Mouse (Mus musculus) lung, postnatal 10 days (tissue): ENCODE results near the gene Spg11.
"Not testable (repeated sequence)": the region's sequence is repeated elsewhere in the genome, so short reads cannot be mapped to it uniquely, and the experiment has no call there.

ENCODE experiments used
- DNase-seq: peaks from one replicate; pipeline ENCODE4 v3.0.0; 2021

Gene Spg11

DNA sequence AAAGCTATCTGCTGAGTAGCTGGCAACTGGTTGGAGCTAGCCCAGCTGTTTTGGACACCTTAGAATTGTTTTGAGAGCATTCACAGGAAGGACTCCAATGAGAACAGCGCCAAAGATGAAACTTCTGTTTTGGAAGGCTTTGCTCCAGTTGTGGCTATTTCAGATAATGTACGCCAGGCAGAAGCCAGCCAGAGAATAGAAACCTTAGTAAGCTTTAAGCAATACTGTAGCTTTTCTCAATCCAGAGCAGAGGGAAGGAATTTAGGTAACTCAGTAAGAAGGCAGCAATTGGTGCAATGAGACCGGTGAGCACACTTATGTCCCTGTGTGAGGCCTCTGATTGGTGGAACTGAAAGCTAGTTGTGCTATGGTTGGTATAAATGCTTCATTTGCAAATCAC lies 24.9 kb upstream of the Spg11 start:
- DNase-seq: no peak

DNA sequence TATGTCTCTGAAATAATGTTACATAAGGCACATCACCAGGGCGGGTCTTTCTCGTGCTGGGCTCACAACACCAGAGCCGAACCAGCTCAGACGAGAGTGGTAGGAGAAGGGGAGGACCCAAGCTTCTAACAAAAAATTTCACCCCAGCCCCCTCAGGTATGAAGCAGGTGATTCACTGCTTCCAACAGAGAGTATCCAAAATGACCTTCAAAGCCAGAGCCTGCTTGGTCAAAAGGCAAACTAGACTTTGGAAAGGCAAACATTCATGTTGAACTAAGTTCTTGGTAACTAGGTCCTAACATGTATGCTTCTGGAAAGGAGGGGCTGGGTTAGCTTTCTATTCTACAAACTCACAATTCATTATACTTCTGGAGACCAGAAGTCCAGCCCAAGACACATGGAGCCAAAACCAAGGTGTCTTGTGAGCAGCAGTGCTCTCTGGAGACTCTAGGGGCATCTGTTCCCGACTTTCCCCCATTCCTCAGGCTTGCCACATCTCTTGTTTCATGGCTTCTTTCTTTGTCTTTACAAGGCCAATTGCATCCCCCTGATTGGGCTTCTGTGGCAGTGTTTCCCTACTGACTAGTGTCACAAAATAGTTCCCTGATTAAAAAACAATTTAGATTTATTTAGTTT lies 23.3 kb upstream of the Spg11 start:
- DNase-seq: no peak

DNA sequence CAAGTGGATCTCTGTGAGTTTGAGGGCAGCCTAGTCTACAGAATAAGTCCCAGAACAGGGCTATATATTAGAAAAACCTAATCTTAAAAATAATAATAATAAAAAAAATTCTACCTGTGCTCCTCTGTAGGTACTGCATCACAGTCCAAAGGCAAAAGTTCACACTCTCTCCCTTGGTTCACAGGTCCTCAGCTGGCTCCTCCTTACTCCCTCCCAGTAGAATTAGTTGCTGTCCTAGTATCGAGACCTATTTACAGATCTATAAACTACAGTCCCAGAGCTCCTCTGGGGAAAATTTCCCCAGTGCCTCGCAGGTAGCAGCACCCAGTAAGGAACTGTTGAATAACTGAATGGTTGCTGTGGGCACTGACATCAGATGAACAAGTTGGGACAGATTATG lies 22.6 kb upstream of the Spg11 start:
- DNase-seq: no peak

DNA sequence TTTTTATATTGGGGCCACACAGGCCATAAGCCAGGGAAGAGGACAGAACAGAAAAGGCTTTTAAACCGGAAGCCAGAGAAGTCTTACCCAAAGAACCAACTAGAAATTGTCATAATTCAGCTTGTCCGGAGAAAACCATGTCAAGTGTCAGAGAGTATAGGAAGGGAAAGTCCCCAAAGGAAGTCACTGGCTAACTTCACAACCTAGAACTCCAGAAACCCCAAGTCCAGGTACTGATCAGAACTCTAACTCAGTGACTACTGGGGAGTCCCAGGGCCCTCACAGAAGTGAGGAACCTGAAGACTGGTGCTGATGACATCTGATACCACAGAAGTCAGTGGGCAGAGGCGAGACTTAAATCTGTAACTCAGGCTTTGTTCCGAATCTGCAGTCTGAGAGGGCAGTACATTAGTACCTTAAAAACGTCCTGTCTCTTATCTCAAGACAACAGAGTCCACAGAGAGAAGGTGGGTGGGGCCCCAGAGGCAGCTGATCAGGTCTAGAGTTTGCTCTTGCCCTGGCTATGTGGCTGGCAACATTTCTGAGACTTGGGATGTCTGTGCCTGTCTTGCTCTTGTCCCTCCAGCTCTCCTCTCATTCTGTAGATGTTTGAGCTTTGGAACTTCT lies 19.8 kb upstream of the Spg11 start:
- DNase-seq: no peak

DNA sequence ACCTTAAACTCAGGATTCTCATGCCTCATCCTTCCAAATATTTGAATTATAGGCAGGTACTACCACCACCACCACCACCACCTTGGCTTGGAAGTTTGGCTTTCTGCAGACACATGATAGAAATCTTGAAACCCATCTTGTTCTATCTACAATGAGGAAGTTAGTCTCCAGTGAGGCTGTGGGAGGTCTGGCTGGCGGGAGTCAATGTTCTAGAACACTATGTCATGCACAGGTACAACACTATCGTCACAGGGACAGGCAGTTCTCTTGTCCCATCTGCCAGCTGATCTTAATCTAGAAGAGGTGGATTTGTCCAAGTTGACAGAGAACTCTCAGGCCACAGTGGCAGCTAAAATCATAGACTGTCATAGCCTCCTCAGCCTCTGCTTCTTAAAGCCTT lies 14.4 kb upstream of the Spg11 start:
- DNase-seq: no peak

GRCm38 (mm10) chr2:122132078-122132477 lies 13.9 kb upstream of the Spg11 start:
- DNase-seq: no peak

- DNase-seq: no peak
Measured at GRCm38 (mm10) chr2:122127635-122128034, 9.4 kb upstream of the Spg11 start.

DNA sequence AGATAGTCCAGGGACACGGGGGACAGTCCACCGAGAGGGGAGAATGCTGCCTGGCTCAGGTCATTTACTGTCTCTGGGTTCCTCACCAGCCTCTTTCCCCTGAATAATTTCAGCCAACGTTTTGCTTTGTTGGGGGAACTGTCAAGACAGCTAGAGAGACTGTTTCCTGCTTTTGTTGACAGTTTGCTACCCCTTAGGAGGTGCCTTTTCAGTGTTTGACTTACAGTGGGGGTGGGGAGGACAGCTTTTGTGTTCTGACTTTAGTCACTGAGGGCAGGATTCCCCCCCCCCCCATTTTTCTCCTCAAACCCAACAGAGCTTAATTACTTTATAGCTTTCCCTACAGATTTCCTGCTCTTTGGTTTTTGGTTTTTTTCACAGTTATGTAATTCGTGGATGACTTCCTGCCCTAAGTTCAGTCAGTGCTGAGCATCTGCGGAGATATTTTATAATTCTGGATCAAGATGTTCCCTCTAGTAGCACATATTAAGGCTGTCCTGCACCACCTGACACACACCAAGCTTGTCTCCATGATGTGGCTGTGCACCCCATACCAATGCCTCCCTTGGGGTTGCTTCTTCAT lies 8.7 kb upstream of the Spg11 start:
- DNase-seq: no peak

DNA sequence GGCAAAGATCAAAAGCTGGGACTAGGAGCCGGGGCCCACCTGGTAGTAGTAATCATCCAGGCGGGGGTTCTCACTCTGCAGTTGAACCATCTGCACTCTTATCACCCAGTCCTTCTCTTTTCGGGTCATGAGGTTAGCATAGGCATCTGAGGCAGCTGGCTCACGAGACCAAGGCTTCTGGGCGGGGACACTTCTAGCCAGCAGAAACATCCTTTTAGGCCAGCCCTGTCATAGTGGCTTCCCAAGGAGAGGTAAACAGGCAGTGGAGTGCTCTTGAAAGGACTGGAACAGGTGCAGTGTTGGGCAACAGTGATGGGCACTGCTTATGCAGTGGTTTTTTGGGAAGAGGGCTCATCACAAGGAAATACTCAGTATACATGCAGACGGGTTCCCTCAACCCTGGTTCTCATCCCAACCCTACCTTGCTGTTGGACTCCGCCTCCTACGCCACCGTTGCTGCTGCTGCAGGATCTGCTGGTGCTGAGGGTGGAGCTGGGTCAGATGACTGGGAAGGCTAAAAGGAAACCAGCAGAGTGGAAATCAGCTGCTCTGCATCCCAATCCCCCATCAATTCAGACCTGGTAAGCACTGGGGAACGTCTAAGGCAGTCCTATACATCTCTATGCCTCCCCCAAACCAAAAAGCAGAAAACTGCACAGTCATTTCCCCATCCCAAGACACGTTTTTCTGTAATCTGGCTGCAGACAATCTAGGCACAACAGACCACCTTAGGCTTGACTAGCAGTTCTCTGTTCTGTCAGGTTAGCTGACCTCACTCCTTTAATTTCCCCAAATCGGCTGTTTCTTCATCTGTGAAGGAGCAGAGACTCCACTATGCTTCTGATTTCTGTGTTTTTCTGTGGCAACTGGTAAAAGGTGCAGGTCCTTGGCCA lies 7.7 kb upstream of the Spg11 start:
- no peak for DNase-seq

DNA sequence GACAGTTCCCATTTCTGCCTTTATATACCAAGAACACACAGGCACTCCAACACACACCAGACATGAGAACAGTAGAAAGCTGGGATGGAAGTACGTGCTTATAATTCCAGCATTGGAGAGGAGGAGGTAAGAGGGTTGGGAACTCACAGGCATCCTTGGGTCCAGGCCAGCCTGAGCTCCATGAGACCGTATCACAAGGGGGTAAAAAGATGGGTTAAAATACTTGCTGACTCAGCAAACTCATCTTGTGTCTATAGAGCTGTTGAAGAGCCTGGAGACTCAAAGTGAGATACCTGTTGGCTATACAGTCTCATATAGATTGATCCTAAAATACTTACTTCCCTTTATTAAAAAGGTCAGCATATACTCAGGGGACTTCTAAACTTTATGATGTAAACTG lies 1.3 kb downstream of the Spg11 start:
- DNase-seq: no peak

GRCm38 (mm10) chr2:122109714-122110113 lies 8.5 kb downstream of the Spg11 start:
- peak; percentile 72 for DNase-seq

- no peak for DNase-seq
Measured at GRCm38 (mm10) chr2:122108101-122108500, 10.1 kb downstream of the Spg11 start.

DNA sequence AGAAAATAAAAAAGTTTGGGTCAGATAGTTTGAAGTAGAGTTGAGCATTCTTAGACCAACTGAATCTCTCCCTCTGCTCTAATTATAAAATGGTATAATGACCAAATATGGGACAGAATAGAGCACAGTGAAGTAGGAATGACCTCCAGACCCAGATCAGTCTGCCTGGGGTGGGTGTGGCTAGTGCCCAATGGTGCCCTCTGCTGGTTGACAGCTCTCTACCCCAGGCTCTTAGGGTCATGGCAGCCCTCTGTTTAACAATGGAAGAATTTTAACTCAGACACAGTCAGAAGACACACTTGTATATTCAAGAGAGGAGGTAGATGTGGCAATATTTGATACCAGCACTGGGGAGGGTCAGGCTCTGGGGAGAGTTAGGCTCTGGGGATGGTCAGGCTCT lies 16.1 kb downstream of the Spg11 start:
- peak; percentile 43 for DNase-seq

DNA sequence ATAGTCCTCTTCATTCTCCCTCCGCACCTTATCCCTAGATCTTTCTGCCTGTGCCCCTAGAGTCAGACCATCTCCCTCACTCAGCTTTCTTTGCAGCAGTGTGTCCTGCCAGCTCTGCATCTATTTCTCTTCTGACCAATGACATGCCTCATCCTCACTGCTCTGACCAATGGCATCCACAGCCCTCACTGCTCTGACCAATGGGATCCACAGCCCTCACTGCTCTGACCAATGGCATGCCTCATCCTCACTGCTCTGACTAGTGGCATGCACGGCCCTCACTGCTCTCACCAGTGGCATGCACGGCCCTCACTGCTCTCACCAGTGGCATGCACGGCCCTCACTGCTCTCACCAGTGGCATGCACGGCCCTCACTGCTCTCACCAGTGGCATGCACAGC lies 20.5 kb downstream of the Spg11 start:
- DNase-seq: not testable (repeated sequence)

- DNase-seq: no peak
Measured at GRCm38 (mm10) chr2:122093844-122094243, 24.3 kb downstream of the Spg11 start.

DNA sequence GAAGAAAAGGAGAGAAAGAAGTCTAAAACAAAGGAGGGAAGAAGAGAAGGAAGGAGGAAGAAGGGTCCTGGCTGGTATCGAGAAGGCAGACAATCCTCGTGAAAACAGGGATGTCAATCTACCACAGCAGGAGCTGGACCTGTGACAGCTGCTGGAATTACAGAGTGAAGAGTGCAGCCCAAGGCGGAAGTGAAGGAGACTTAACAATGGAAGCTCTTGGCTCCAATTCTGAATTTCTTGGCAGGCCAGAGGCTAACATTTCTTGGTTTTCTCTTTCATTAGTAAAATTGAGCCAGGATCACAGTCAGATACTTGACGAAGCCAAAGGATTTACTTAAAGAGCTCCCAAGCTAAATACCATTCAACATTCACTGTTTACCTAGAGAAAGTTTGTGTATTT lies 31.7 kb downstream of the Spg11 start:
- DNase-seq: peak; percentile 77

DNA sequence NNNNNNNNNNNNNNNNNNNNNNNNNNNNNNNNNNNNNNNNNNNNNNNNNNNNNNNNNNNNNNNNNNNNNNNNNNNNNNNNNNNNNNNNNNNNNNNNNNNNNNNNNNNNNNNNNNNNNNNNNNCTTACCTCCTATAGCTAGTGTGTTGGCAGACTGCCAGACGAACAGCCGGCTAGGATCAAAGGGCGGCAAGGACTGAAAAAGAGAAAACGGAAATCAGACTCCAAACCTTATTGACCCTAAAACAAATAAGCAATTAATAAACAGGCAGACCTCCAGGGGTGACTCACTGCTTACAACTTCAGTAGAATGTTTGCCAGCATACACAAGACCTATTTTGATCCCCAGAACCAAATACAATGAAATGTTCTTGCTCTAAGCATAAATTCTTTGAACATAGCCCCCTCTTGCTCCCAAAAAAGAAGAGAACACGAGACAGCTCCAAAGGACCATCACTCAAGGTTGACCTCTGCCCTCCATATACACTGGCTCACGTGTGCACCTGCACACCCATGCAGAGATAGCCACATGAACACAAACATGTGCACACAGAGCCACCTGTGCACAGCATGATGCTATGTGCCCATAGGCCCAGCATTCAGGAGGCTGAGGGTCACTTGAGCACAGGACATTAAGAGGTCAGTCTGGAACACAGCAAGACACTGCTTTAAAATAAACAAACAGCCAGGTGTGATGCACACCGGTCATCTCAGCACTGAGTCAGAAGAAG lies 36.3 kb downstream of the Spg11 start:
- peak; percentile 45 for DNase-seq

GRCm38 (mm10) chr2:122069922-122070321 lies 48.3 kb downstream of the Spg11 start:
- peak; percentile 78 for DNase-seq

DNA sequence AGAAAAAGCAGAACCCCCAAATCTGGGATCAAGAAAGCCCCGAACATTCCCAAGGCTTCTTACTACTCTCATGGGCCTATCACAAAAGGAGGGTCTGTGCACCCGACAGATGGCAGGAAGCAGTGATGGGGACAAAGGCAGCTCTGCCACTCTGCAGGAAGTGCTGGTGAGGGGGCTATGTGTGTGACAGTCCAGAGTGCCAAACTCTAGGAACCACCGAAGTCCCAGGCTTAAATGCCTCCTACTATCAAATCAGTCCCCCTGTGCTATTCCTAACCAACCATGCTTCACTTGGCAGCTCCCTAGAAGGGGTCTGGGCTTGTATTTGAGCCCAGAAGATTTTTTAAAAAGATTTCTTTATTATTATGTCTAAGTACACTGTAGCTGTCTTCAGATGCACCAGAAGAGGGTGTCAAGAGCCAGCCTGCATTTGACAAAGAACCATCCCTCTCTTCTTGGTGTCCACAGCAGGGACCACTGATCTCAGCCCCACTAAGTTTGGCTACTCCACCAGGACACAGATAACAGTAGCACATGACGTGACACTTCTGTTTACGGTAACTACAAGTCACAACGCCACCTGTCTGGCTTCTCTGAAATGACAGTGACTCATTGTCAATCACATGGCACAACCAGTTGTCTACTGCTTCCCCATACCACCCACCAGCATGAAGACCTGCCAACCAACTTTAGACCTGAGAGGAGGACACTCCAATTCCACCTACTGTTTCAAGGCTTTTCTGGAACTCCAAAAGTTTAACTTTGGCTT lies 48.9 kb downstream of the Spg11 start:
- peak; percentile 12 for DNase-seq

DNA sequence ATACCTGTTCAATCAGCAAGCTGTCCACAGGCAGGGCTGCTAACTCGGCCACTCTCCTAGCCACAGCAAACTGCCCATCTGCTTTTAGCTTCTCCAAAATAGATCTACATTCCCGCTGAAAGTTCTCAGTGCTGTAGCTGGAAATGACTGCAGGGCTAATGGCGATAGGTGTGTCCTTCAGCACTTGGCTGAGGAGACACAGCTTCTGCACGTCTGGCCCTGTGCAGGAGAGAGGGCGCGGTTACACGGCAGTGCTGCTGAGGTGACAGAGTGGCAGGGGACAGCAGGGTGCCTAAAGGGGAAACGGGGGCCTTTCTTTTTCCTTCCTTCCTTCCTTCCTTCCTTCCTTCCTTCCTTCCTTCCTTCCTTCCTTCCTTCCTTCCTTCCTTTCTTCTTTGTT lies 51.9 kb downstream of the Spg11 start:
- no peak for DNase-seq

DNA sequence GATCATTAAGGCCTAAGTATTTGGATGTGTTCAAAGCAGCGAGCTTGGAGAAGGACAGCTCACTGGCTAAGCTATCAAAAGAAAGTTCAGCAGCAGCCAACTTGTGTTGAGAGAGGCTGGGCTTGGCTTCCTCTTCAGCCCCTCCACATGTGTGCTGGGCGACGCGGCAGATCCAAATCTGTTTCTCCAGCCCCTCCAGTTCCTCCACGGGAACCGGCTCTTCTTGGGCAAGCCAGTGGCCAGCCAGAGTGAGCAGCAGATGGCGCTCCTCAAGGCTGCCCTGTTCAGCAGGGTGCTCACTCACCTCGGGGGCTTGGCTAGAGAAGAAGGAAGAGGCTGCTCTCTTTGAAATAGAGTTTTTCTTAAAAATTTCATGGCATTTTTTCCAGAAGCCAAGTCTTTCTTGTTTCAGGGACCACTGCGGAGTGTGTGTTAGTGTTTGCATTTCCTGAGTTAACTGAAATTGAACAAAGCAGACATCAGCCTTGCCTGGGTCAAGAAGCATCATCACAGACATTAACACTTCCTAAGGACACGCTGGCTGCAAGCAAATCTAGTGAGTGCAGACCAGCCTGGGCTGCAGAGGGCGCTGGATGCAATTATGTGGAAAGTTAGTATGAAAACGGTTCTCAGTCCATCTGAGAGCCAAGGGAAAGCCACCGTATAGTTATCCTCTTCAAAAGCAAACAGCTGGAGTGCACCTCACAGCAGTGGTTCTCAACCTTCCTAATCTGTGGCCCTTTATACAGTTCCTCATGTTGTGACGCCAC lies 52.8 kb downstream of the Spg11 start:
- peak; percentile 71 for DNase-seq
